Mouse (Mus musculus): ENCODE measurements around the gene Mlh1.
A peak's percentile ranks its signal among the peaks of the same experiment; 100 is the strongest.

Gene Mlh1

DNA sequence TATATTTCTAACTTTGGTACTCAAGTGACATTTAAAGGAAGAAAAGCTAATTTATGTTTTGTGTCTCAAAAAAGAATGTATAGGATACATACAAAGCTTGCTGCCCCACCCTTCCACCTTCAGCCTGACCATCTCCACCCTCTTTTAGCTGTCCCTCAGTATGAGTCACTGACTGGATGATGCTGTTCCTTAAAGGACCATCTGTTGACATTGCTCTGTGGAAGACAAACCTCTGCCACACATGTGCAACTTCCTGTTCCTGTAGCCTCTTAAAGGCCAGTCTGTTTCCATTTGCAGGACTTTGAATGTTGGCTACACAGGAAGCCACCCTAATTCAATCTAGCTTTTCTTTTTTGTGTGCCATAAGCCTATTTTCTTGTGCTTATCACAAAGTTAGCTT lies 55.2 kb downstream of the Mlh1 start:
- no peak for DNase-seq (ENCODE audit: low spot score in 2 of 2)

- DNase-seq (ENCODE audit: low spot score in 2 of 2): no peak
These were observed 58.1 kb downstream of the Mlh1 start for GRCm38 (mm10) chr9:111213501-111213900.

DNA sequence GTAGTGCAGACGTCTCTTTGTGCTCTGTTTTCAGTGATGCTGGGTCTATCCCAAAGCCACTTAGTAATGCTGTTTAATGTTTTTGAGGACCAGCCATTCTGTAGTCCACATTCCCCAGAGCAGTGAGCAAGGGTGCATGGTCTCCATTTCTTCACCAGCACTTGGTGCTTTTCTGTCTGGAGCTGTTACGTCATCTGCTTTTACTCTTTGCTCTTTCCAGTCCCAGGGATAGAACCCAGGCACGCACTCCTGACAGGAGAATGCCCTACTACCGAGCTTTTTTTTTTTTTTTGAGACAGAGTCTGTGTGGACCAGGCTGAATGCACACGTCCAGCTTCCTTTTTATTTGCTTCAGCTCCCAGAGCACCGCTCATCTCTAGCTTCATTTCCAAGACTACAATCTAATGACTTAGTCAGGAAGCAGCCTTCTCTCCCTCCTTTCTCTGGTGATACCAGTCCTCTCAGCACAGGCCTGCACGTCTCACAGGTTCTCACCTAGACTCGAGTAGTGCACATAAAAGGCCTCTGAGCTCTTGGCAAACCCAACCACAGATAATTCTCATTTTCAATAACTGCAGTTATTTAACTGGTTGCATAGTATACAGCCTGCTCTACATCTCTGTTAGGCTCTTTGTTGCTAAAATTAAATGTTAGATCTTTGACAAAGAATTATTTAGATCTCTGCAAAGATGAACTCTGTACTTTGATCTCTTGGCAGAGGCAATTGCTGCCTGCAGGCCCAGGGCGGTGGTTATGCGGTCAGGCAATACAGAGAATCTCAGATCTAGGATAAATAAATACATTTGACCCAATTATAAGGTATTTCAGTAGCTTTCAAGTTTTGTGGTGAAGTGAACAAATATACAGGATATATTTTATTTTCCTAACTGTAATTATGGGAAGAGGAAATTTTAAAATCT lies 60.2 kb downstream of the Mlh1 start:
- no peak for DNase-seq (ENCODE audit: low spot score in 2 of 2)

GRCm38 (mm10) chr9:111210412-111210811 lies 61.2 kb downstream of the Mlh1 start:
- DNase-seq (ENCODE audit: low spot score in 2 of 2): no peak

GRCm38 (mm10) chr9:111209158-111209699 lies 62.4 kb downstream of the Mlh1 start:
- DNase-seq (ENCODE audit: low spot score in 2 of 2): no peak

GRCm38 (mm10) chr9:111208185-111208584 lies 63.4 kb downstream of the Mlh1 start:
- DNase-seq (ENCODE audit: low spot score in 2 of 2): no peak

DNA sequence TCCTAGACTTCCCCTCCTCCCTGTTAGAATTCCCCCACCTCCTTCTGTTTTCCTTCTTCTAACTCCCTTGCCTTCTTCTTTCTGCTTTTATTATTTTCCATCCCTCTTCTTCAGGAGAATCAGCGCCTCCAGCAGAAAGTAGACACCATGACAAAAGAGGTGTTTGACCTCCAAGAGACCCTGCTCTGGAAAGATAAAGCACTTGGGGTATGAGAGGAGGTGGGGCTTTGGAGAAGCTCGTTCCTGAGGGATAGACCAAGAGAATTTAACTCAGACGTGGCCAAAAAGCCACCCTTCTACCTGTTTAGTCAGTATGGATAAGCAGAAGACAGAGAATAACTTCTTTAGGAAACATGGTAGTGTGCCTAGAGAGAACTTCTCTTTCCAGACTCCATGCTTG lies 63.9 kb downstream of the Mlh1 start:
- DNase-seq (ENCODE audit: low spot score in 2 of 2): no peak

DNA sequence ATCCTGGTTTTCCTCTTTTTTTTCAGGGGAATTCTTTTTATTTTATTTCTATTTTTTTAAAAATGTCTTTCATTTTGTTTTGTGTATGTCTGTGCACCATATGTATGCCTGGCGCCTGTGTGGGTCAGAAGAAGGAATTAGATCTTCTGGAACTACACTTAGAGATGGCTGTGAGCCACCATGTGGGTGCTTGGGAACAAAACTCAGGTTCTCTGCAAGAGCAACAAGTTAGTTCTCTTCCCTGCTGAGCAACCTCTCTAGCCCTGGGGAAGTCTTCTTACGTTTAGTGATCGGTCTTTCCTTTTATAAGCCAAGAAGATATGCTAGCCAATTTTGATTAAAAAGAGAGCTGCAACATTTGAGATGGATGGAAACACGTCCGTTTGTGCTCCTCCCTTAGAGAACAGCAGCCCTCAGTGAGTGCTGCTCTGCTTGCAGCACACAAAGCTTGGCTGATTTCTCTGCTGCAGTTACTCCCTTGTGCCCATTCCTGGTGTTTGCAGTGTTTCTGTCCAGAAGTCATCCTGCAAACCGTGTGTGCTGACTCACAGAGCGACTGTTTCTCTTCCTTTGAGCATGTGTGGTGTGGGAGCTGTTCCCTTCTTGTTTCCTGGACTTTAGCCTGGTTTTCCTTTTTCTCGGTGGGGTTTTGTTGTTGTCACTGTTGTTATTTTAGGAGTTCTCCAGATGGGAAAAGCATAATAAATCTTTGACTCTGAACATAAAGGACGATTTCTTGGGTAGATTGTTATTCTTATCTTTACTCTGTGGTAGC lies 66.8 kb downstream of the Mlh1 start:
- DNase-seq (ENCODE audit: low spot score in 2 of 2): peak; percentile 46 to 65

DNA sequence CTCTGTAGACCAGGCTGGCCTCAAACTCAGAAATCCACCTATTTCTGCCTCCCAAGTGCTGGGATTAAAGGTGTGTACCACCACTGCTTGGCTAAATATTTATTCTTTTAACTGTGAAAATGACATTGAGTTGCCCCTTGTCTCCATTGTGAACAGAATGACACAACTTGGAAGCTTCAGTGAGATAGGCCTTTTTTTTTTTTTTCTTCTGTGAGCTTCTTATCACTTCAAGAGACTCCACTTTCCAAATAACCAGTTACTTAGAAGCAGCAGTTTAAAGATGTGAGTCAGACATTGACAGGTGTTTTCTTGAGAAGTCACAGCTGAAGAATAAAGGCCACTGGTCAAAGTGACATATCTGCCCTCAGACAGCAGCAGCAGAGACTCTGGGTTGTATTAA lies 71.4 kb downstream of the Mlh1 start:
- DNase-seq (ENCODE audit: low spot score in 2 of 2): no peak

GRCm38 (mm10) chr9:111198332-111198731 lies 73.3 kb downstream of the Mlh1 start:
- no peak for DNase-seq (ENCODE audit: low spot score in 2 of 2)

DNA sequence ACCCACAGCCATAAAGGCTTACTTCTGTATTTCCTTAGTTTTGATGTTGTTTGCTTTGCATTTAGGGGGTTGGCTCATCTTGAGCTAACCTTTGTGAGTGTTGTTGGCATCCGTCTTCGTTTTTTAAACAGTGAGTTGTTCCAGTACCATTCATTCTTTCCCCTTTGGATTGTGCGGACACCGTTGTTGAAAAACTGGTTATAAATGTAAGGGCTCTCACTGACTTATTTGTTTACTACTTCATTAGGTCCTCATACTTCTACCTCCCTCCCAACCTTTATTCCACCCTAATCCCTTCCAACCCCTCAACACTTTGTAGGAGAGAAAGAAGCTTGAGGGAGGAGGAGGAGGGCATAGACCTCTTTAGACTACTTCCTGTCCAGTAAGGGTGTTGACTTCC lies 73.9 kb downstream of the Mlh1 start:
- DNase-seq (ENCODE audit: low spot score in 2 of 2): no peak

DNA sequence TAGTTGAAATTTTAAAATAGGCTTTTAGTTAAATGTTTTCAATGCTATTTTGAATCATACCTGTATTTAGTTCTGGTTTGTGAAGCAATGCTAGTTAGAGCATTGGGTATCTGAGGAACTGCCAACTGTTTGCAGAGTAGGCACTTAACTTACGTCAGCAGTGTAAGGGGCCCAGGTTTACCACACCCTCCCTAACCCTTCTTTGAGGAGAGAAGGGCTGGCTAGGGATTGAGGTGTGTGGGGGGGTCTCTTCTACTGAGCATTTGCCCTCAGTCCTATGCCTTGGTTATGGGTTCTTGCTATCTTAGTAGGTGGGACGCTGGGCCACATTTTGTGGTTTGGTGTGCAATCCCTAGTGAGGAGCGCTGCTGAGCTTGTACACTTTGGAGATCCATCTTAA lies 74.5 kb downstream of the Mlh1 start:
- no peak for DNase-seq (ENCODE audit: low spot score in 2 of 2)

DNA sequence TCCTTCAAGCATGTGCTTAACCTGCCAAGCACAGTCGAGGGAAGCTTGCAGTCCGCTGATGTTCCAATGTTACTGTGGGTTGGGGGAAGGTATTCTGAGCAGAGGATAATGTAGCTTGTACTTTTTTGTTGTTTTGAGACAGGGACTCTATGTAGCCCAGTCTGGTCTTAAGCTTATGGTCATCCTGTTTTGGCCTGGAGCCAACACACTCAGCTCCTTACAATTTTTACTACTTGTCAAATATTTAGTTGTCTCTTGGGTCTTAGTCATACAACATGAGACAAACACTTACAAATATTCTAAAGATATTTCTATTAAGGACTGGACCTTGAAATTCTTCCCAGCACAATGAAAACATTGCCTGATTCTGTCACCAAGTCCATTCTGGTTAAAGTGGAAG lies 78.4 kb downstream of the Mlh1 start:
- DNase-seq (ENCODE audit: low spot score in 2 of 2): no peak

GRCm38 (mm10) chr9:111188731-111189130 lies 82.9 kb downstream of the Mlh1 start:
- no peak for DNase-seq (ENCODE audit: low spot score in 2 of 2)

GRCm38 (mm10) chr9:111186861-111187260 lies 84.7 kb downstream of the Mlh1 start:
- DNase-seq (ENCODE audit: low spot score in 2 of 2): no peak

DNA sequence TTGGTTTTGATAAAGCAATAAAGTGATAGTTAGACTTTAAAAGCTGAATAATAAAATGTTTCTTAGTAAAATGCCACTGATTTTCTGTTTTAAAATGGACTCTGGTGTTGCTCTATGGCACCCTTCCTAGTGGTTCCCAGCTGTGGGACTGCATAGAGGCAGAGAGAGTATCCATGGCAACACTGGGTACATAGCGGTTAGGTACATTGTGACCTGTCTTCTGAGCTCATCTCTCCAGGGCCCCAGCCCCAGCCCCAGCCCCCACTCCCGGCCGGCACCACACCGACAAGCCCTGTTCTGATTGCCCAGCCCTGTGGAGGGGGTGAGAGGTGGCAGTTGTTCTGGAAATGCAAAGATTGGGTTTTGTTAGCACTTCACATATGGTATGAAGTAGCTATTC lies 86.7 kb downstream of the Mlh1 start:
- no peak for DNase-seq (ENCODE audit: low spot score in 2 of 2)

DNA sequence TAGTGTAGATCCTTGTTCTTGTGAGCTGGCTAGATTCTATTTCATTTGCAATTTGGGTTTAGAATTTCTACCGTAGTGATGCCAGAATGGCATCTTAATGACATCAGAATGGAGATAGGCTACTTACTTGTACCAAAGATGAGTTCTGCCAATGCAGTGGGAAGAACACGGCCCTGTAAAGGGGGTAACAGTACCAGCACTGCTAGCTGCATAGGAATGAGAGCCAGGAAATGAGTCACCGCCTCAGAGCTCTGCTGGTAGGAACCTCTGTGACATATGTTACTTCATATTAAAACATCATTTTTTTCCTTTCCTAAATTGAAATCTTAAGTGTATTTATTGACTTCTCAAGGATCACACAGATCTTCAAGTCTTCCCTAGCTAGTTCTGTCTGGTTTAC lies 89.4 kb downstream of the Mlh1 start:
- peak; percentile 16 to 39 for DNase-seq (ENCODE audit: low spot score in 2 of 2)

GRCm38 (mm10) chr9:111178971-111179370 lies 92.6 kb downstream of the Mlh1 start:
- DNase-seq (ENCODE audit: low spot score in 2 of 2): no peak
